Mouse (Mus musculus) G1E (cell line): ENCODE data around the gene Tnfrsf9.

Source experiments
- CTCF ChIP-seq: IDR thresholded peaks from 2 replicates; pipeline ENCODE4 v1.5.1; 2012; ENCODE audit warnings: low read depth, low read length, inconsistent platforms, mixed read lengths
- TAL1 ChIP-seq: conservative IDR thresholded peaks from 2 replicates; pipeline ENCODE4 v1.6.1; 2012; ENCODE audit warnings: low read depth, low read length, inconsistent platforms, mixed read lengths

DNA sequence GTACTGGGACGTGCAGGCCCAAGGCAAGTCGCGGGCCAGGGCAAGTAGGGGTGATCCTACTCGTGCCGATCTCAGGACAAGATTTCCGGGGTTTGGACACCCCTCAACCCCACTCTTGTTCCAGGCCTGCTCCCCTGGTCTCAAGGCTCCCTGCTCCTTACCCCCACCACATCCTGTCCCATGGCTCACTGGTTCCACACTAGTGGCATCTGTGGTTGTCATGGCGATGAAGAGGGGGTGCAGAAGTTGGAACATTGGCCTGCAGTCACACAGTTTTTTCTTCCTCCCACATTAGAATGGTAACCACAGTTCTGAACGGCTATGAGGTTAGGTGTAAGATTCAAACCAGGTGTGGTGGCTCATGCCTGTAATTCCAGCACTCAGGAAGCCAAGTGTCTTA, 6.8 kb downstream of the Tnfrsf9 start:
- no peak for TF ChIP-seq TAL1
- no peak for TF ChIP-seq CTCF
